In genomic region chr11:113828081-113828554, GRCm38 (mm10) we compare ENCODE assay signal across 15 mouse cellular contexts.
DNase-seq lines count a peak whose midpoint lies in the region; ATAC-seq and TF ChIP-seq lines count a peak whose summit lies in the region.
"Had no signal": no experiment of that assay in that cellular context is flagged by ENCODE, and none has a peak within 500 bp of the region (broad histone marks: within the 10 kb centered on the region; RNA-seq: fewer than 3 reads in every experiment).

No protein-coding gene starts in this region.

- DNase-seq in heart, postnatal 14 days = no peak
- no peak for DNase-seq in forebrain, postnatal 0 days
- no peak for DNase-seq in stomach, postnatal 0 days (ENCODE audit: low spot score)
- DNase-seq in spleen, postnatal 10 days (ENCODE audit: low spot score in 2 of 2) = no peak
- DNase-seq in limb, embryonic 10.5 days (ENCODE audit: low spot score) = no peak
- DNase-seq in T-cell, adult 2 months (ENCODE audit: low spot score) = no peak
- DNase-seq: cerebellum, postnatal 25 days; gastrocnemius, postnatal 14 days; layer of hippocampus, adult 9-11 months; left cerebral cortex, postnatal 4 days had no signal

- TF ChIP-seq EP300 in stomach, postnatal 0 days (optimal IDR thresholded peaks at IDR 0.05) = no peak

- TF ChIP-seq CTCF in forebrain, postnatal 0 days (IDR thresholded peaks at IDR 0.05; ENCODE audit: low read depth) = no peak
- TF ChIP-seq CTCF in stomach, postnatal 0 days (IDR thresholded peaks at IDR 0.05; ENCODE audit: low read depth) = no peak

- peaks cover 18% of the 10 kb centered on the region for H3K36me3 ChIP-seq in heart, embryonic 12.5 days
- peaks cover 7% of the 10 kb centered on the region; the same call in 1 of the 2 replicates for H3K36me3 ChIP-seq in forebrain, postnatal 0 days (ENCODE audit: insufficient read depth)
- peaks cover 25% of the 10 kb centered on the region for H3K36me3 ChIP-seq in midbrain, embryonic 13.5 days
- no peaks in the 10 kb centered on the region for H3K36me3 ChIP-seq in stomach, postnatal 0 days (ENCODE audit: control insufficient read depth, insufficient read depth, low read length)
- H3K36me3 ChIP-seq in limb, embryonic 10.5 days = no peaks in the 10 kb centered on the region

- 43% methylated on average over 24 of the region's 24 CpGs for WGBS in heart, embryonic 12.5 days
- WGBS in forebrain, postnatal 0 days = 24% methylated on average over 24 of the region's 24 CpGs
- 25% methylated on average over 23 of the region's 24 CpGs for WGBS in midbrain, embryonic 13.5 days
- WGBS in stomach, postnatal 0 days = 43% methylated on average over 24 of the region's 24 CpGs
- 37% methylated on average over 24 of the region's 24 CpGs for WGBS in limb, embryonic 10.5 days

- H3K4me2 ChIP-seq in heart, embryonic 12.5 days = 0 out of 2 replicates have a peak overlapping the region, but pooled peaks have one; percentile 13
- H3K4me2 ChIP-seq in forebrain, postnatal 0 days (ENCODE audit: low read depth) = peak overlapping the region; percentile 43
- peak overlapping the region; percentile 53 for H3K4me2 ChIP-seq in midbrain, embryonic 13.5 days (replicated peaks)
- H3K4me2 ChIP-seq in stomach, postnatal 0 days (replicated peaks; ENCODE audit: low read depth) = no peak overlapping the region

- intact Hi-C loops in heart, postnatal 14 days (cut with DNase I) = no loop called here

- H3K9me3 ChIP-seq in heart, embryonic 12.5 days (replicated peaks) = no peaks in the 10 kb centered on the region
- H3K9me3 ChIP-seq in forebrain, postnatal 0 days (ENCODE audit: low read length) = no peaks in the 10 kb centered on the region
- no peaks in the 10 kb centered on the region for H3K9me3 ChIP-seq in midbrain, embryonic 13.5 days
- no peaks in the 10 kb centered on the region for H3K9me3 ChIP-seq in stomach, postnatal 0 days (ENCODE audit: control insufficient read depth, low read length)
- H3K9me3 ChIP-seq in limb, embryonic 10.5 days (replicated peaks) = no peaks in the 10 kb centered on the region

- no peak overlapping the region for H3K27ac ChIP-seq in heart, embryonic 12.5 days (ENCODE audit: poor library complexity, severe bottlenecking)
- no peak overlapping the region for H3K27ac ChIP-seq in forebrain, postnatal 0 days (ENCODE audit: low read depth, low read length)
- peak overlapping the region; percentile 64 for H3K27ac ChIP-seq in midbrain, embryonic 13.5 days
- H3K27ac ChIP-seq in stomach, postnatal 0 days (replicated peaks) = no peak overlapping the region
- H3K27ac ChIP-seq in limb, embryonic 10.5 days = no peak overlapping the region
- H3K27ac ChIP-seq: macrophage had no signal

- H3K27me3 ChIP-seq in heart, embryonic 12.5 days (replicated peaks) = peaks cover 9% of the 10 kb centered on the region; the same call in 1 of the 2 replicates
- H3K27me3 ChIP-seq in forebrain, postnatal 0 days (ENCODE audit: insufficient read depth, low read length) = no peaks in the 10 kb centered on the region
- no peaks in the 10 kb centered on the region for H3K27me3 ChIP-seq in midbrain, embryonic 13.5 days
- no peaks in the 10 kb centered on the region for H3K27me3 ChIP-seq in stomach, postnatal 0 days (ENCODE audit: control insufficient read depth, insufficient read depth, low read length)
- H3K27me3 ChIP-seq in limb, embryonic 10.5 days (ENCODE audit: low read depth, poor library complexity, severe bottlenecking) = 0 out of 2 replicates have a peak, but pooled peaks cover 12% of the 10 kb centered on the region

- no peak for ATAC-seq in heart, embryonic 12.5 days (ENCODE audit: insufficient number of reproducible peaks, low FRiP score)
- no peak for ATAC-seq in forebrain, postnatal 0 days
- ATAC-seq in midbrain, embryonic 13.5 days = peak; percentile 83
- 0 out of 2 replicates have a peak, but pooled peaks have one; percentile 19 for ATAC-seq in stomach, postnatal 0 days (ENCODE audit: low FRiP score, low TSS enrichment)
- ATAC-seq: intestine, postnatal 0 days had no signal

- no peak overlapping the region for H3K9ac ChIP-seq in heart, embryonic 12.5 days
- no peak overlapping the region for H3K9ac ChIP-seq in forebrain, postnatal 0 days
- peak overlapping the region; percentile 48 for H3K9ac ChIP-seq in midbrain, embryonic 13.5 days (replicated peaks)
- H3K9ac ChIP-seq in stomach, postnatal 0 days (ENCODE audit: low read length) = no peak overlapping the region

- no peak overlapping the region for H3K4me3 ChIP-seq in heart, embryonic 12.5 days
- H3K4me3 ChIP-seq in forebrain, postnatal 0 days (ENCODE audit: low read depth, low read length) = peak overlapping the region; percentile 12; the same call in 1 of the 2 replicates
- peak overlapping the region; percentile 20 for H3K4me3 ChIP-seq in midbrain, embryonic 13.5 days (replicated peaks)
- no peak overlapping the region for H3K4me3 ChIP-seq in stomach, postnatal 0 days (ENCODE audit: low read depth, low read length)
- no peak overlapping the region for H3K4me3 ChIP-seq in limb, embryonic 10.5 days
- H3K4me3 ChIP-seq: erythroblast, embryonic 14.5 days had no signal

- H3K4me1 ChIP-seq in heart, embryonic 12.5 days (replicated peaks) = no peaks in the 10 kb centered on the region
- H3K4me1 ChIP-seq in forebrain, postnatal 0 days (ENCODE audit: insufficient read depth) = no peaks in the 10 kb centered on the region
- peaks cover 21% of the 10 kb centered on the region for H3K4me1 ChIP-seq in midbrain, embryonic 13.5 days (replicated peaks)
- no peaks in the 10 kb centered on the region for H3K4me1 ChIP-seq in stomach, postnatal 0 days (replicated peaks; ENCODE audit: control insufficient read depth, insufficient read depth)
- peaks cover 6% of the 10 kb centered on the region; the same call in 1 of the 2 replicates for H3K4me1 ChIP-seq in limb, embryonic 10.5 days

Comparison
In these comparisons a context has a peak if more than half of its experiments do, and no peak if none do; other contexts are left out.
1. ATAC-seq: peak in midbrain, embryonic 13.5 days (single experiment) and stomach, postnatal 0 days (single experiment); none in heart, embryonic 12.5 days (single experiment) and forebrain, postnatal 0 days (single experiment).
2. H3K4me3 ChIP-seq: peak in forebrain, postnatal 0 days (single experiment) and midbrain, embryonic 13.5 days (single experiment); none in heart, embryonic 12.5 days (single experiment), stomach, postnatal 0 days (single experiment) and limb, embryonic 10.5 days (single experiment).